Mouse (Mus musculus) neural tube, embryonic 15.5 days (tissue): ENCODE measurements around the gene Acta2. TPM values are rescaled to one million over a fixed set of nuclear protein-coding genes. Genes with fewer than 3 reads are reported as not detected.

ENCODE experiments used
- ATAC-seq: fragments of 200-750 bp; cut with Nextera tagmentation; 2 replicates; pipeline ENCODE4 v1.8.0; 2017; ENCODE audit warnings: mild to moderate bottlenecking, moderate TSS enrichment, moderate library complexity; ENCODE audit not compliant: low FRiP score
- H3K27ac ChIP-seq: fragments of 300-500 bp; sonication (generic); replicated peaks from 2 replicates; pipeline ENCODE4 v1.5.1; 2015; ENCODE audit warnings: mild to moderate bottlenecking, inconsistent platforms
- H3K27me3 ChIP-seq: fragments of 300-500 bp; sonication (generic); replicated peaks from 2 replicates; pipeline ENCODE4 v1.6.1; 2015; ENCODE audit warnings: inconsistent platforms
- H3K36me3 ChIP-seq: fragments of 300-500 bp; sonication (generic); 2 replicates; pipeline ENCODE4 v1.6.1; 2015; ENCODE audit warnings: inconsistent platforms
- H3K4me1 ChIP-seq: fragments of 300-500 bp; sonication (generic); 2 replicates; pipeline ENCODE4 v1.6.1; 2015; ENCODE audit warnings: inconsistent platforms
- H3K4me2 ChIP-seq: fragments of 300-500 bp; sonication (generic); 2 replicates; pipeline ENCODE4 v1.6.1; 2015; ENCODE audit warnings: inconsistent platforms, mild to moderate bottlenecking, moderate library complexity
- H3K4me3 ChIP-seq: fragments of 300-500 bp; sonication (generic); replicated peaks from 2 replicates; pipeline ENCODE4 v1.5.1; 2015; ENCODE audit warnings: mild to moderate bottlenecking, inconsistent platforms
- H3K9ac ChIP-seq: fragments of 300-500 bp; sonication (generic); replicated peaks from 2 replicates; pipeline ENCODE4 v1.6.1; 2015; ENCODE audit warnings: mild to moderate bottlenecking, inconsistent platforms
- H3K9me3 ChIP-seq: fragments of 300-500 bp; sonication (generic); replicated peaks from 2 replicates; pipeline ENCODE4 v1.6.1; 2016; ENCODE audit warnings: inconsistent platforms
- WGBS: fragments of 180-500 bp; shearing (Covaris S2); methylation state at CpG from one replicate; pipeline ENCODE4 v1.1.7; 2015; ENCODE audit warnings: mixed read lengths; 5-methylcytosine and 5-hydroxymethylcytosine counted together
- polyA plus RNA-seq: library from polyadenylated mRNA; unstranded; fragments of >200 nt; fragmentation: Nextera tagmentation; extraction: Ambion mirVana; gene quantifications from 2 replicates; pipeline ENCODE4 v1.2.1, GENCODE M21; 2015

Acta2 gene
- polyA plus RNA-seq, 1 experiment from 2014 or later, result 21.1 TPM

DNA sequence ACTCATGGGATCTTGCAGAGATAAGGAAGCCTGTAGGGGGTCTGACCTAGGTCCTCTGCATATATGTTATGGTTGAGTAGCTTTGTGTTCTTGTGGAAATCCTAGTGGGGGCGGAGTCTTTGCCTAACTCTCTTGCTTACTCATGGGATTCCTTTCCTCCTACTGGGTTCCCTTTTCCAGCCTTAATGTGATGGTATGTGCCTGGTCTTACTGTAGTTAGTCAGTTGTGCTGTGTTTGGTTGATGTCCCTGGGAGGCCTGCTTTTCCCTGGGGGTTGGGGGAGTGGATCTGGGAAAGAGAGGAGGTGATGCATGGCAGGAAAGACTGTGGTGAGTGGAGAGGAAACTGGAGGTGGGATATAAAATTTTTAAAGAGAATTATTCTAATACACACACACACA lies 57.3 kb downstream of the Acta2 start:
- Histone ChIP-seq H3K9me3 (no peaks in the 10 kb centered on the region), H3K27me3 (no peaks in the 10 kb centered on the region), H3K36me3 (no peaks in the 10 kb centered on the region), H3K4me1 (peaks cover 10% of the 10 kb centered on the region; the same call in 1 of the 2 replicates), H3K27ac (no peak overlapping the region), H3K4me2 (no peak overlapping the region), H3K9ac (no peak overlapping the region), H3K4me3 (no peak overlapping the region)
- no peak for ATAC-seq
- WGBS, result 100% methylated on average over 1 of the region's 1 CpGs

DNA sequence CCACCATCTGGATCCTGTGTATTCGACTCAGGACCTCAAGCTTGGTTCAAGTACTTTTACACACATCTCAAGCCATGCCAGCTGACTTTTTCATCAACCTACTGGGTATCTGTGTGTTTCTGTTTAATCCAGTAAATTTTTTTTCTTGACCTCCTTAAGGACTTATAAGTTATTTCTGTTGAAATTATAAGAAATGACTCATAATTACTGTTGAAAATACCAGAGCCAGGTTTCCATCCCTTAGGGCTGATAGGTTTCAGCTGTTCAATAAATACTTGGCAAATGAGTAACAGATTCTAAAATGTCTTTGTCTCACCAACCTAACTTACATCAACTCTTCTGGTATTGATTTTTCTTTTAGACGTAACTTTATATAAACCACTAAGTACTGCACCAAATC lies 60.4 kb downstream of the Acta2 start:
- Histone ChIP-seq H3K36me3 (no peaks in the 10 kb centered on the region), H3K27me3 (no peaks in the 10 kb centered on the region), H3K27ac (no peak overlapping the region), H3K4me3 (no peak overlapping the region), H3K9me3 (no peaks in the 10 kb centered on the region), H3K9ac (no peak overlapping the region), H3K4me2 (no peak overlapping the region), H3K4me1 (peaks cover 19% of the 10 kb centered on the region)
- ATAC-seq, result no peak
- WGBS, result 77% methylated on average over 2 of the region's 2 CpGs

DNA sequence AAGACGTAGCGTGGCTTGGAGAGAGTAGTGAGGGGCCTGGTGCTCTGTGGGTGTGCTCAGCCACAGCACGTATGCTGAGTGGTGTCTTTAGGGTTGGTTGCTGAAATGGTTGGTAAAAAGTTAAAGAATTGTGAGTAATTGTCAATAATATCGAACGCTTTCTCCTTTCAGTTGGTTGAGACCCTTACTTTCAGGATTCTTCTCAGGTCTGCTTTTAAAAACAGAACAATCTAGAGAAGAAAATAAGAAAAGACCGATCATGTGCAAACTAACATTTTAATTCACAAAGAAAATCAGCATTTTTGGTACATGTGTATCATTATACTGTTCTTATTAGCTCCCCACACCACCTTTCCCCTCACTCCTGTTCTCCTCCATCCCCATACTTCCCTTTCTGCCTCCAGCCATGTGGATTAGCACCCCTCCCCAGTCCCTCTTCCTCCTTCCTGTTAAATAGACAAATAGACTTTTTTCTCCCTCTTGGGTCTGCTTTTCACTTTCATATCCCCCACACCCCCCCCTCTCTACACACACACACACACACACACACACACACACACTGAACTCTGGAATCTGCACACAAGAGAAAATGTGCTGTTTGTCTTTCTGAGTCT lies 61.2 kb downstream of the Acta2 start:
- H3K9ac ChIP-seq, result no peak overlapping the region
- no peaks in the 10 kb centered on the region for H3K9me3 ChIP-seq
- H3K4me3 ChIP-seq, result peak overlapping the region; percentile 86
- peaks cover 19% of the 10 kb centered on the region for H3K4me1 ChIP-seq
- no peaks in the 10 kb centered on the region for H3K36me3 ChIP-seq
- no peak overlapping the region for H3K27ac ChIP-seq
- WGBS, result 90% methylated on average over 6 of the region's 6 CpGs
- no peaks in the 10 kb centered on the region for H3K27me3 ChIP-seq
- H3K4me2 ChIP-seq, result peak overlapping the region; percentile 86
- ATAC-seq, result no peak

DNA sequence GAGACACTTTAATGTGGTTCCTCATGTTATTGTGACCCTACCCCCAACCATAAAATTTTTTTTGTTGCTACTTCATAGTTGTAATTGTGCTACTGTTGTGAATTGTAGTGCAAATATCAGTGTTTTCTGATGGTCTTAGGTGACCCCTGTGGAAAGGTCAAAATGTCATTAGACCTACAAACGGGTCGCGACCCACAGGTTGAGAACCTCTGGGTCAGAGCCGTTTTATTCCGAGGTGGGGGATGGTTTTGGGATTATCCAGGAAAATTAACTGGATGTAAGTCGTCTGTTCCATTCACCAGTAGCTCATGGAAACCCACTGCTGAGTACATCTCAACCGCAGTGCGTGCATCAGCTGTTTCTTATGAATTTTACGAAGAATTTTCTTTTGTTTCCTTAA lies 61.7 kb downstream of the Acta2 start:
- Histone ChIP-seq H3K4me3 (peak overlapping the region; percentile 86), H3K9me3 (no peaks in the 10 kb centered on the region), H3K9ac (0 out of 2 replicates have a peak overlapping the region, but pooled peaks have one; percentile 82), H3K27me3 (no peaks in the 10 kb centered on the region), H3K27ac (no peak overlapping the region), H3K4me2 (peak overlapping the region; percentile 86), H3K4me1 (peaks cover 19% of the 10 kb centered on the region), H3K36me3 (no peaks in the 10 kb centered on the region)
- no peak for ATAC-seq
- WGBS, result 64% methylated on average over 9 of the region's 9 CpGs

DNA sequence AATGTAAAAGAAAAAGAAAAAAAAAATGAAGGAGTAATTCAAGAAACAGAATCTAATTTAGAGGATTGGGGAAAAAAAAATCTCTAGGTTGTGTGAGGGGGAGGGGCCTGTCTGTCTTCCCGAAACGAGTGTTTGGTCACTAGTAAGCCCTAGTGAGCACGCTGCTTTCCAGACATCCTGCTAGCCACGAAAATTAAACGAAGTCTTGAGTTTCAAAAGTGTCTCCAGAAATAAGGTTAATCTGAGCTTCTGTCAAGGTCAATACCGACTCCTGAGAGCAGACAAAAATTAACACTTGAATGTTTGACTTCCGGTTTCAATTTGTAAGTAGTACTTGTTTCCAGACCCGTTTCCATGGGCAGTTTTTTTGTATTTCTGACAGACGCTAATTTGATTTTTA lies 62.2 kb downstream of the Acta2 start:
- Histone ChIP-seq H3K36me3 (no peaks in the 10 kb centered on the region), H3K27ac (peak overlapping the region; percentile 88; the same call in 1 of the 2 replicates), H3K9me3 (no peaks in the 10 kb centered on the region), H3K27me3 (no peaks in the 10 kb centered on the region), H3K9ac (peak overlapping the region; percentile 82; the same call in 1 of the 2 replicates), H3K4me2 (peak overlapping the region; percentile 86), H3K4me1 (peaks cover 19% of the 10 kb centered on the region), H3K4me3 (peak overlapping the region; percentile 86)
- peak; percentile 34; the same call in 1 of the 2 replicates for ATAC-seq
- 8% methylated on average over 9 of the region's 9 CpGs for WGBS

DNA sequence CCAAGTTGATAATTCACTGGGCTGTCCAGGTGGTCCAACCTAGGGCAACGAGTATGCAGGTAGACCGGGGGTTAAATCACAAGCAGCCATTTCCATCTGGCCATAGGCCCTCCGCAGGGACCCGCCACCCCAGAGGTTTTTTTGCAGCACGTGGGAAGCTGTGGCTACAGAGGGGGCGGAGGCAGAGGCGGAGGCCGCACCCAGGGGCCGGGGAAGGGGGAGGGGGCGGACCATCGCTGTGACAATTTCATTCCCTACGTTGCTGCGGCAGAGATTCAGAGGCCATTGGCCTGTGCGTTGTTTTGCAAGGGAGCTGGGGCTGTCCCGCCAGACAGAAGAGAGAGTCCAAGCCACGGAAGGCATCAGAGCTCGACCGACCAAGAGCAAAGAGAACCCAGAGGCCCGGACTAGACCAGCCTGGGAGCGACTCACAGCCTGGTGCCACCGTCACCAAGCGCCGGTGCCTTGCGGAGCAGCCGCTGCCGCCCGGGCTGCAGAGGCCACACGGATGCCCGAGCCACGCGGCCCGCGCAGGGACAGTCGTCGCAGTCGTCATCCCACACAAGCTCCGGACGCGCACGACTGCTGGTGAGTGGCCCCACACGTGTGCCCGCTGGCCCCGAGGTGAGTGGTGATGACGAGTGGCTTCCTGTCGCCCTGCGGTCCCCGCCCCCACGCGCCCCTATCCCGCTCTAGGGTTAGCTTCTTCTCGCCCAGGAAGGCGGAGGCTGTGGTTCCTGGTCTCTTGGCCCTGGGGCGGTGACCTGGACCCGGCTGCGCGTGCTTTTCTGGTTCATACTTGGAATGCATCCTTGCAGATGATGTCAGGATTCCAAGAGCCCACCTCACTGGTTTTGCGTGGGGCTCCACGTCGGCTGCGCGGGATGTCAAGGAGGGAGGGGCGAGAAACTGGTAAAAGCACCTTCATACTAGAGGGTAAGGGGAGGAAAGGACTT lies 63.1 kb downstream of the Acta2 start, which contains the start of gene Stambpl1:
Gene Stambpl1 (plus strand): TSS at position 222 of the 956 bp plus-strand sequence.
- H3K4me2 ChIP-seq, result peak within 1 kb of the TSS; percentile 86
- peak; percentile 90 for ATAC-seq
- no peaks in the 10 kb centered on the region for H3K9me3 ChIP-seq
- peaks cover 19% of the 10 kb centered on the region for H3K4me1 ChIP-seq
- peak within 1 kb of the TSS; percentile 88 for H3K27ac ChIP-seq
- no peaks in the 10 kb centered on the region for H3K36me3 ChIP-seq
- no peaks in the 10 kb centered on the region for H3K27me3 ChIP-seq
- peak within 1 kb of the TSS; percentile 86 for H3K4me3 ChIP-seq
- peak within 1 kb of the TSS; percentile 82 for H3K9ac ChIP-seq
- under 1% methylated on average over 62 of the region's 62 CpGs for WGBS

DNA sequence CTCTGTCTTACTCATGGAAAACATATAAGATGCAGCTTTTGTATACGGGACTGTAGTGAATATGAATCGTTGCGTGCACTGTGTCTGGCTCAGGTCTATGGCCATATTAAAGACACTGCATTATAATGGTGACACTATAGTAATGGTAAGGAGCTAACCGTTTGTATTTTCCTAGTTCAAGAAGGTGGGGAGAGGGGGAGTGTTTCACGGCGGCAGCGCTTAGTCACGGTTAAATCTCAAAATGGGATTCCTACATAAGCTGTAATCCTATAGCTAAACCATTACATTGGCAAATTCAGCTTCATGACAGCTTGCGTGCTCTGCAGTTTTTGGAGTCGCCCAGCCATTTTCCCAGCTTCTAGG lies 63.8 kb downstream of the Acta2 start:
- no peaks in the 10 kb centered on the region for H3K9me3 ChIP-seq
- peak overlapping the region; percentile 88 for H3K27ac ChIP-seq
- peak overlapping the region; percentile 82 for H3K9ac ChIP-seq
- 22% methylated on average over 10 of the region's 10 CpGs for WGBS
- H3K4me2 ChIP-seq, result peak overlapping the region; percentile 86
- H3K36me3 ChIP-seq, result no peaks in the 10 kb centered on the region
- peak; percentile 45 for ATAC-seq
- no peaks in the 10 kb centered on the region for H3K27me3 ChIP-seq
- peak overlapping the region; percentile 86 for H3K4me3 ChIP-seq
- peaks cover 19% of the 10 kb centered on the region for H3K4me1 ChIP-seq

Other genes starting within 250 kb of the Acta2 start
- not detected in 2 replicates for gene Lipk, start 247.3 kb downstream of the Acta2 start, polyA plus RNA-seq
- not detected in 2 replicates for gene Lipn, start 188.2 kb downstream of the Acta2 start, polyA plus RNA-seq
- 0.08 and 0.11 TPM in 2 replicates for gene Lipm, start 154.7 kb downstream of the Acta2 start, polyA plus RNA-seq
- 1.9 TPM in 1 of 2 replicates, not detected in the other for gene Ankrd22, start 89.5 kb downstream of the Acta2 start, polyA plus RNA-seq
- gene Stambpl1, start 63.4 kb downstream of the Acta2 start, polyA plus RNA-seq, result 25.8 and 28.3 TPM in 2 replicates
- 1.4 and 2.1 TPM in 2 replicates for gene Fas, start 35.1 kb upstream of the Acta2 start, polyA plus RNA-seq
- 0.52 and 1.2 TPM in 2 replicates for gene Ch25h, start 219.6 kb upstream of the Acta2 start, polyA plus RNA-seq